Mouse (Mus musculus): ENCODE data around the gene Tgfbi. TPM values are rescaled to one million over a fixed set of nuclear protein-coding genes. Genes with fewer than 3 reads are reported as not detected.

Tgfbi gene
- polyA plus RNA-seq, 1 experiment: 3.8 TPM

GRCm38 (mm10) chr13:56607846-56608245 is 1.5 kb upstream of the Tgfbi start:
- no peak overlapping the region for H3K27ac ChIP-seq (ENCODE audit: insufficient read depth, low read length)
- H3K4me3 ChIP-seq (ENCODE audit: insufficient read depth, low read length): no peak overlapping the region
- no peak for TF ChIP-seq POLR2A (IDR thresholded peaks at IDR 0.05; ENCODE audit: extremely low read depth, insufficient read depth, low read length)
- TF ChIP-seq CTCF (IDR thresholded peaks at IDR 0.05; ENCODE audit: extremely low read depth, insufficient read depth, low read length): no peak
- H3K4me1 ChIP-seq (ENCODE audit: control insufficient read depth, insufficient read depth, low read length): no peaks in the 10 kb centered on the region

DNA sequence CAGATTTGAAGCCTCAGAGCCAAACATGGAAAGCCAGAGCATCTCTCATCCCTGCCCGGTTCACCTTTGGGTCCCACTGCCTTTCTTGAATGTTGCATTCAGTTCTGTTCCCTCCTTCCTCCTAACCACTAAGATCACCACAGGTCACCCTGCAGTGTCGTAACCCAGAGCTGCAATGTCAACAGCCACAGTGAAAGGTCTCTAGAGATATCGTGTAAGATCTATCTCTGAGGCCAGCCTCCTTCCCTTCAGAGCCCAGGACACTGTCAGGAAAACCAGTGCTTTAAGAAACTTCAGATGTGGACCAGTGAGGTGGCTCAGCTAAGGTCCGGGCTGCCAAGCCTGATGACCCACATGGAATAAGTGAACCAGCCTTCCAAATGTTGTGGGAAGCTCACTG is 1.8 kb downstream of the Tgfbi start:
- Histone ChIP-seq H3K27ac (ENCODE audit: insufficient read depth, low read length) (no peak overlapping the region), H3K4me1 (ENCODE audit: control insufficient read depth, insufficient read depth, low read length) (no peaks in the 10 kb centered on the region), H3K4me3 (ENCODE audit: insufficient read depth, low read length) (no peak overlapping the region)
- TF ChIP-seq CTCF (IDR thresholded peaks at IDR 0.05; ENCODE audit: extremely low read depth, insufficient read depth, low read length): no peak
- TF ChIP-seq POLR2A (IDR thresholded peaks at IDR 0.05; ENCODE audit: extremely low read depth, insufficient read depth, low read length): no peak

- TF ChIP-seq CTCF (IDR thresholded peaks at IDR 0.05; ENCODE audit: extremely low read depth, insufficient read depth, low read length): no peak
- no peak for TF ChIP-seq POLR2A (IDR thresholded peaks at IDR 0.05; ENCODE audit: extremely low read depth, insufficient read depth, low read length)
- H3K4me1 ChIP-seq (ENCODE audit: control insufficient read depth, insufficient read depth, low read length): no peaks in the 10 kb centered on the region
- H3K4me3 ChIP-seq (ENCODE audit: insufficient read depth, low read length): no peak overlapping the region
- H3K27ac ChIP-seq (ENCODE audit: insufficient read depth, low read length): no peak overlapping the region
Measured at GRCm38 (mm10) chr13:56611741-56612140, 2.4 kb downstream of the Tgfbi start.

DNA sequence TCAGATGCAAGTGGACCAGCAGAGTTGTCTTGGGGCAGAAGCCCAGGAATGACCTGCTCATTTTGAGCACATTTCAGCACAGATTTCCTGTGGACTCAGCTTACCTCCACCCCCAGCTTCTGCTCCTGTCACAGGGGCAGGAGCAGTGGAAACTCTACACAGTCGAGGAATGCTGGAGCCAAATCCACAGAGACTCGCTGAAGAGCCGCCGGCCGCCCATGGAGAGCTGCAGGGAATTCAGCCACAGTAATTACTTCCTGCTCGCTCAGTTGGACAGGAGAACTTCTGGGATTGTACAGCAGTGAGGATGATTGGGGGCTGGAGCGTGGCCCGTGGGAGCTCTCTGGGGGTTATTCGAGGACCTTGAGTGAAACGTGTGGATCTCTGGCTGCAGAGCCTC is 3.0 kb downstream of the Tgfbi start:
- no peak for TF ChIP-seq CTCF (IDR thresholded peaks at IDR 0.05; ENCODE audit: extremely low read depth, insufficient read depth, low read length)
- TF ChIP-seq POLR2A (IDR thresholded peaks at IDR 0.05; ENCODE audit: extremely low read depth, insufficient read depth, low read length): no peak
- no peak overlapping the region for H3K4me3 ChIP-seq (ENCODE audit: insufficient read depth, low read length)
- no peaks in the 10 kb centered on the region for H3K4me1 ChIP-seq (ENCODE audit: control insufficient read depth, insufficient read depth, low read length)
- H3K27ac ChIP-seq (ENCODE audit: insufficient read depth, low read length): no peak overlapping the region

DNA sequence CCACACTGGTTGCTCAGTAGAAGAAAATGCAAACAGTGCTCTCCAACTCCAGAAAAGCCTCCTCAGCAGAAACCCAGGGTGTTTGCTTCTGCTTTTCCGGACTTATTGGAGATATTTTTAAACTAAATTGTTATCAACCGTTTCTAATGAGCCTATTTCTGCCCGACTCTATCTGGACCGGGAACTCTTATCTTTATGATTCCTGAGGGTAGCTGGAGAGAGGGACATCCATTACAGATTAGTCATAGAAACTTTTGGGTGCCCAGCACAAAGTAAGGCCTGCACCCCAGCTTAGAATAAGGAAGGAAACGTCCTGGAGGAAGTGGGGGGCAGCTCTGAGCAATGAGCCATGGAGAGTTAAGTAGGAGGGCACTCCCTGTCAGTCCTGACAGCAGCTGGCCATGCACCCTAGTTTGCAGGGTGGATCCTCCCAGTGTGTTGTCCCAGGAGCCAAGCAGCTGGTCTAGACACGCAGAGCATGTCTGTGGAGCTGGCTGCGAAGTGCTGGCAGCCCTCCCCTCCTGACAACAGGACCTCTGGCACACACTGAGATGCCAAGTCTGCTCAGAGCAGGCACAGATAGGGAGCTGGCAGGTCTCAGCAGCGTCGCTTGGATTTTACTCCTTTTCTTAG is 4.2 kb downstream of the Tgfbi start:
- Histone ChIP-seq H3K4me3 (ENCODE audit: insufficient read depth, low read length) (no peak overlapping the region), H3K27ac (ENCODE audit: insufficient read depth, low read length) (no peak overlapping the region), H3K4me1 (ENCODE audit: control insufficient read depth, insufficient read depth, low read length) (no peaks in the 10 kb centered on the region)
- TF ChIP-seq CTCF (IDR thresholded peaks at IDR 0.05; ENCODE audit: extremely low read depth, insufficient read depth, low read length) (no peak), POLR2A (IDR thresholded peaks at IDR 0.05; ENCODE audit: extremely low read depth, insufficient read depth, low read length) (no peak)

DNA sequence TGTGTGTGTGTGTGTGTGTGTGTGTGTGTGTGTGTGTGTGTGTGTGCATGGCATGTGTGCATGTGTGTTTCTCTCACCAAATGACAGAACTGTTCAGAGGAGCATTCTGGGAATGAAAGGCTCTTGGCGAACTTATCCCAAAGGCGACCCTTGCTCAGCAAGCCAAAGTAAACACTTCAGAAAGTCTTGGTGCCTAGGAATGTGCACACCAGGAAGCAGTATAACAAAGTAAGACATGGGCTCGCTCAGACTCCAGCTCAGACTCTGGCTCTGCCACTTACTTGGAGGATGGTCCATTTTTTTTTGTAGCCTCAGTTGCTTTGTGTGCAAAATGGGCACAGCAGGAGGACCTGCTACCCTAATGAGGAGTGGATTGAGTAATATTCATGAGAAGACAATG is 5.4 kb downstream of the Tgfbi start:
- TF ChIP-seq POLR2A (IDR thresholded peaks at IDR 0.05; ENCODE audit: extremely low read depth, insufficient read depth, low read length) (no peak), CTCF (IDR thresholded peaks at IDR 0.05; ENCODE audit: extremely low read depth, insufficient read depth, low read length) (no peak)
- no peaks in the 10 kb centered on the region for H3K4me1 ChIP-seq (ENCODE audit: control insufficient read depth, insufficient read depth, low read length)
- no peak overlapping the region for H3K27ac ChIP-seq (ENCODE audit: insufficient read depth, low read length)
- no peak overlapping the region for H3K4me3 ChIP-seq (ENCODE audit: insufficient read depth, low read length)

DNA sequence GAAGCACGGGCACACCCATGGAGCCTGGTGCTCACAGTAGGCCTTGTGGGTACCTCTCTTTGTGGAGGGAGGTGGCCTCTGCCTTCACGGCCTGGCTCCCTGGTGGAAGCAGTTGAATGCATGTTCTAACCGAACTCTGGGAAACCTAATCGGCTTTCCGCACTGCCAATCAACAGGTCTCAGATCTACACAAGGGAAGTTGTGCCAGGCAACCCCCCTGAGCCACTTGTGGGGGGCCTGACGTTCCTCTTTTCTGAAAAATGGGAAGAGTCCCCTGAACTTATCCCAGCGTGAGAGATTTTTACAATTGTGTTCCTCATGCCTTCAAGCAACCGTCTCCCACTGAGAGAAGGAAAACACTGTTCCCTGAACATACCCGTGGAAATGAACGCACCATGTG is 5.9 kb downstream of the Tgfbi start:
- no peaks in the 10 kb centered on the region for H3K4me1 ChIP-seq (ENCODE audit: control insufficient read depth, insufficient read depth, low read length)
- TF ChIP-seq CTCF (IDR thresholded peaks at IDR 0.05; ENCODE audit: extremely low read depth, insufficient read depth, low read length): no peak
- TF ChIP-seq POLR2A (IDR thresholded peaks at IDR 0.05; ENCODE audit: extremely low read depth, insufficient read depth, low read length): no peak
- H3K27ac ChIP-seq (ENCODE audit: insufficient read depth, low read length): no peak overlapping the region
- no peak overlapping the region for H3K4me3 ChIP-seq (ENCODE audit: insufficient read depth, low read length)

DNA sequence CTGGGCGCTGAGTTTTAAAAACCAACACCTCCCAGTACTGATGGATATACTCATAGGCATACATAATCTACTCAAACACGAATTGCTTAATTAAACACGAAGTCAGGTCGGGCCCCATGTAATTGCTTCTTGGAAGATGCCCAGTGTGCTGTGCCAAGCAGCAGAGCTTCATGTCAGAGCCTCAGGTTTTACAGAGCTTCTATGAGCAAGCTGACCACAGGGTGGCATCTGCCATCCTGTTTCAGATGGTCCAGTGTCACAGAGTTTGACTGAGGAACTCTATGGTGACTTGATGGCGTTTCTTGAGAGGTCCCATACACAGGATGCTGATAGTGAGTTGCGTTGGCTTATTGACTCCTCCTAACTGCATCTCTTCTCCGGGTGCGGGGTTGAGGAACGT is 6.5 kb downstream of the Tgfbi start:
- no peaks in the 10 kb centered on the region for H3K4me1 ChIP-seq (ENCODE audit: control insufficient read depth, insufficient read depth, low read length)
- no peak overlapping the region for H3K27ac ChIP-seq (ENCODE audit: insufficient read depth, low read length)
- no peak for TF ChIP-seq POLR2A (IDR thresholded peaks at IDR 0.05; ENCODE audit: extremely low read depth, insufficient read depth, low read length)
- peak; percentile 12; the same call in 1 of the 2 replicates for TF ChIP-seq CTCF (IDR thresholded peaks at IDR 0.05; ENCODE audit: extremely low read depth, insufficient read depth, low read length)
- H3K4me3 ChIP-seq (ENCODE audit: insufficient read depth, low read length): no peak overlapping the region

GRCm38 (mm10) chr13:56616386-56616785 is 7.1 kb downstream of the Tgfbi start:
- TF ChIP-seq CTCF (IDR thresholded peaks at IDR 0.05; ENCODE audit: extremely low read depth, insufficient read depth, low read length) (no peak), POLR2A (IDR thresholded peaks at IDR 0.05; ENCODE audit: extremely low read depth, insufficient read depth, low read length) (no peak)
- Histone ChIP-seq H3K4me1 (ENCODE audit: control insufficient read depth, insufficient read depth, low read length) (no peaks in the 10 kb centered on the region), H3K27ac (ENCODE audit: insufficient read depth, low read length) (no peak overlapping the region), H3K4me3 (ENCODE audit: insufficient read depth, low read length) (no peak overlapping the region)

DNA sequence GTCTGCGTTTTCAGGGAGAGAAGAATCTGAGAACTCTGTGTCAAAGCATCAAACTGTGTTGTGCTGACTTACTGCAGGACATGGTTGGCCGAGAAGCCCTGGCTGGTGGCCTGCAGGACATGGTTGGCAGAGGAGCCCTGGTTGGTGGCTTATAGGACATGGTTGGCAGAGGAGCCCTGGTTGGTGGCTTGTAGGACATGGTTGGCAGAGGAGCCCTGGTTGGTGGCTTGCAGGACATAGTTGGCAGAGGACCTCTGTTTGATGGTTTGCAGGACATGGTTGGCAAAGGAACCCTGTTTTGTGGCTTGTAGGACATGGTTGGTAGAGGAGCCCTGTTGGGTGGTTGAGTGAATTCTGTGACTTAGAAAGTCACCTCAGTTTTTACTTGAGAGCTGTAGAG is 7.9 kb downstream of the Tgfbi start:
- Histone ChIP-seq H3K27ac (ENCODE audit: insufficient read depth, low read length) (no peak overlapping the region), H3K4me1 (ENCODE audit: control insufficient read depth, insufficient read depth, low read length) (no peaks in the 10 kb centered on the region), H3K4me3 (ENCODE audit: insufficient read depth, low read length) (no peak overlapping the region)
- TF ChIP-seq CTCF (IDR thresholded peaks at IDR 0.05; ENCODE audit: extremely low read depth, insufficient read depth, low read length) (no peak), POLR2A (IDR thresholded peaks at IDR 0.05; ENCODE audit: extremely low read depth, insufficient read depth, low read length) (no peak)
